Mouse (Mus musculus) intestine, embryonic 16.5 days (tissue): ENCODE measurements at regions not wholly inside any gene's neighbourhood (a gene's known extent, or its start where the extent isn't known, plus 50 kb on each side); places are given as distances from the start of the nearest gene placed in this dataset.

ENCODE experiments used
- ATAC-seq: fragments of 200-750 bp; cut with Nextera tagmentation; 2 replicates; pipeline ENCODE4 v1.8.0; 2017; ENCODE audit warnings: moderate TSS enrichment, moderate library complexity
- H3K27ac ChIP-seq: fragments of 300-500 bp; sonication (generic); 2 replicates; pipeline ENCODE4 v1.5.1; 2014; ENCODE audit warnings: mild to moderate bottlenecking, low read length
- H3K27me3 ChIP-seq: fragments of 300-500 bp; sonication (generic); replicated peaks from 2 replicates; pipeline ENCODE4 v1.6.1; 2014; ENCODE audit warnings: low read length, control low read depth, mixed read lengths; ENCODE audit not compliant: control insufficient read depth, insufficient read depth
- H3K36me3 ChIP-seq: fragments of 300-500 bp; sonication (generic); 2 replicates; pipeline ENCODE4 v1.6.1; 2014; ENCODE audit warnings: low read length, control low read depth; ENCODE audit not compliant: control insufficient read depth, insufficient read depth
- H3K4me1 ChIP-seq: fragments of 300-500 bp; sonication (generic); 2 replicates; pipeline ENCODE4 v1.6.1; 2014; ENCODE audit warnings: low read length, control low read depth, mixed read lengths; ENCODE audit not compliant: control insufficient read depth, insufficient read depth
- H3K4me2 ChIP-seq: fragments of 300-500 bp; sonication (generic); 2 replicates; pipeline ENCODE4 v1.6.1; 2014; ENCODE audit warnings: low read depth, low read length, control low read depth
- H3K4me3 ChIP-seq: fragments of 300-500 bp; sonication (generic); 2 replicates; pipeline ENCODE4 v1.5.1; 2014; ENCODE audit warnings: mild to moderate bottlenecking, low read length
- H3K9ac ChIP-seq: fragments of 300-500 bp; sonication (generic); 2 replicates; pipeline ENCODE4 v1.6.1; 2014; ENCODE audit warnings: low read depth, low read length
- H3K9me3 ChIP-seq: fragments of 300-500 bp; sonication (generic); 2 replicates; pipeline ENCODE4 v1.6.1; 2016; ENCODE audit warnings: low read length, control low read depth; ENCODE audit not compliant: control insufficient read depth
- WGBS: fragments of 180-500 bp; shearing (Covaris S2); extraction: QIAGEN DNeasy Blood & Tissue Kit; methylation state at CpG from one replicate; pipeline ENCODE4 v1.1.7; 2014; 5-methylcytosine and 5-hydroxymethylcytosine counted together

GRCm38 (mm10) chr7:68412786-68413185, 139.1 kb downstream of the Fam169b start:
- Histone ChIP-seq H3K4me3 (no peak overlapping the region), H3K4me1 (no peaks in the 10 kb centered on the region), H3K9ac (no peak overlapping the region), H3K4me2 (no peak overlapping the region), H3K27me3 (no peaks in the 10 kb centered on the region), H3K36me3 (no peaks in the 10 kb centered on the region), H3K27ac (no peak overlapping the region), H3K9me3 (no peaks in the 10 kb centered on the region)
- 45% methylated on average over 1 of the region's 1 CpGs for WGBS
- no peak for ATAC-seq
